Mouse (Mus musculus): ENCODE results near the gene Pa2g4. TPM values are rescaled to one million over a fixed set of nuclear protein-coding genes. Genes with fewer than 3 reads are reported as not detected.
A peak's percentile ranks its signal among the peaks of the same experiment; 100 is the strongest.

Gene Pa2g4
- polyA plus RNA-seq, 1 experiment from 2014 or later: 85.1 TPM

DNA sequence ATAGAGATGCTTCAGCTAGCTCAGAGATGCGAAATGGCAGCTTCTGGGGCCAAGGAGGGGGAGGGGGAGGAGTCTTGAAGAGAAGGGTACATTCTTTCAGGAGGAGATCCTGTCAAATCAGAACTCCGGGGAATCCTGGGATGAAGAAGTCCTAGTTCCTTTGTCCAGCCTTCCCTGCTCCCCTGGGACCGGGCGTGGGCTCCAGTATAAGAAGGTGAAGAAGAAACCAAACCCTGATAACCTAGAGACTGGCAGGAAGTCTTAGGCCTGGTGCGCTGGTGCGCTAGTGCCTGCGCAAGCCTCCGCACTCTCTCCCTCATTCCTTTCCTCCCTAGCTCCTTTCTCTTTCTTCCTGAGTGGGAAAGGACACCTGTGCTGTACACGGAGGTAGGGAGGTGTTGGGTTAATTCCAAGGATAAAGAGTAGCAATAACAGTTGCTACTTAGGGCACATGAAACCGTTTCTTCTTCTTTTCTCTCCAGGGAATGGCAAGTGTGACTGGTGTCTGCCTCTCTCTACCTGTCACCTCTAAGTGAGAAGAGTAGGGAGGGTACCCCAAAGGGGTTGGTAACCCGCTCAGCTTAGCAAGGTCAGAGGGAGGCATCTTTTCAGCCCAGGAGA lies 41.6 kb downstream of the Pa2g4 start:
- H3K4me2 ChIP-seq (ENCODE audit: low read depth, low read length): peak overlapping the region; percentile 100
- H3K9ac ChIP-seq (replicated peaks): peak overlapping the region; percentile 93
- H3K36me3 ChIP-seq (replicated peaks; ENCODE audit: insufficient read depth, low read length): peaks cover 30% of the 10 kb centered on the region
- H3K9me3 ChIP-seq (ENCODE audit: low read length): no peaks in the 10 kb centered on the region
- ATAC-seq (no peak), DNase-seq (no peak)
- H3K4me1 ChIP-seq (ENCODE audit: insufficient read depth): peaks cover 14% of the 10 kb centered on the region
- peak overlapping the region; percentile 93; the same call in 1 of the 2 replicates for H3K27ac ChIP-seq (ENCODE audit: low read depth)
- 22% methylated on average over 11 of the region's 11 CpGs for WGBS (ENCODE audit: insufficient replicate concordance)
- H3K4me3 ChIP-seq (ENCODE audit: low read depth, low read length): peak overlapping the region; percentile 90
- TF ChIP-seq EP300 (IDR thresholded peaks at IDR 0.05; ENCODE audit: low read depth): no peak
- no peak for TF ChIP-seq CTCF (IDR thresholded peaks at IDR 0.05; ENCODE audit: low read depth)
- no peaks in the 10 kb centered on the region for H3K27me3 ChIP-seq (ENCODE audit: insufficient read depth, low read length)

DNA sequence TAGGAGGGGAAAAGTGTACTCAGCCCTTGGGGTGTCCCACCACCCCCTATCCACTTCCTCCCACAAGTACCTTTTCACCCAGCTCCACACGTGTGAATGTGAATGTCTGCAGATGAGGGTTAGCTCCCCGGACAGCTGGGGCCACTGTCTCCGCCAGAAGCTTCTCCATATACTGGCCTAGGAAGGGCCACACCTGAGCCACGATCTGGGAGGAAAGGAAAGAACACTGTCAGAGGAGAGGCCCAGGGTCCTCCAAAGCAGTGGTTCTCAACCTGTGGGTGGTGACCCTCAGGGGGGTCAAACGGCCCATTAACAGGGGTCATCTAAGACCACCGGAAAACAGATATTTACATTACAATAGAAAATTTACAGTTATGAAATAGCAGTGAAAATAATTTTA lies 43.4 kb downstream of the Pa2g4 start:
- TF ChIP-seq CTCF (IDR thresholded peaks at IDR 0.05; ENCODE audit: low read depth) (no peak), EP300 (IDR thresholded peaks at IDR 0.05; ENCODE audit: low read depth) (no peak)
- DNase-seq: no peak

DNA sequence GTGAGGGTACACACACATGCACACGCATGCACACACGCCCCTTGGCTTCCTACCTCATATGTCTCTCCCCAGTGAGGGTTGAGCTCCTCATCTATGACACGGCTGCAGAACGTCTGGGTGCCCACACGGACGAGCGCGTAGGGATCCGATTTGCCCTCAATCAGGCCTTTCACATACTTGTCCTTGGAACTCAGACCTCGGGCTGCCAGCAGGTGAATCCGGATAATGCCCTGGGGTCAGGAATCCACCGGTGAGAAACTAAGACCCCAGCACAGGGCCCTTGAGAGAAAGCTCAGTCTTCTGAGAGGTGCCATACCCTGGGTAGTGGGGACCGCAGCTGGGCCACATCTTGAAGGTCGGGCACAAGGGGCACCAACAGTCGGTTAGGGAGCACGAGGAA lies 45.2 kb downstream of the Pa2g4 start:
- Histone ChIP-seq H3K36me3 (replicated peaks; ENCODE audit: insufficient read depth, low read length) (peaks cover 49% of the 10 kb centered on the region), H3K9ac (replicated peaks) (no peak overlapping the region), H3K9me3 (ENCODE audit: low read length) (no peaks in the 10 kb centered on the region), H3K27ac (ENCODE audit: low read depth) (no peak overlapping the region), H3K4me1 (ENCODE audit: insufficient read depth) (peaks cover 11% of the 10 kb centered on the region), H3K4me3 (ENCODE audit: low read depth, low read length) (no peak overlapping the region), H3K27me3 (ENCODE audit: insufficient read depth, low read length) (no peaks in the 10 kb centered on the region), H3K4me2 (ENCODE audit: low read depth, low read length) (no peak overlapping the region)
- TF ChIP-seq CTCF (IDR thresholded peaks at IDR 0.05; ENCODE audit: low read depth): no peak
- DNase-seq (no peak), ATAC-seq (no peak)
- WGBS (ENCODE audit: insufficient replicate concordance): 88% methylated on average over 16 of the region's 16 CpGs

More for the DNA sequence above, 43.4 kb downstream of the Pa2g4 start:
- H3K27me3 ChIP-seq (ENCODE audit: insufficient read depth, low read length): no peaks in the 10 kb centered on the region
- H3K27ac ChIP-seq (ENCODE audit: low read depth): no peak overlapping the region
- H3K36me3 ChIP-seq (replicated peaks; ENCODE audit: insufficient read depth, low read length): peaks cover 41% of the 10 kb centered on the region
- H3K4me2 ChIP-seq (ENCODE audit: low read depth, low read length): no peak overlapping the region
- WGBS (ENCODE audit: insufficient replicate concordance): 77% methylated on average over 6 of the region's 6 CpGs
- no peak for ATAC-seq
- peaks cover 14% of the 10 kb centered on the region for H3K4me1 ChIP-seq (ENCODE audit: insufficient read depth)
- no peak overlapping the region for H3K9ac ChIP-seq (replicated peaks)
- no peaks in the 10 kb centered on the region for H3K9me3 ChIP-seq (ENCODE audit: low read length)
- no peak overlapping the region for H3K4me3 ChIP-seq (ENCODE audit: low read depth, low read length)

DNA sequence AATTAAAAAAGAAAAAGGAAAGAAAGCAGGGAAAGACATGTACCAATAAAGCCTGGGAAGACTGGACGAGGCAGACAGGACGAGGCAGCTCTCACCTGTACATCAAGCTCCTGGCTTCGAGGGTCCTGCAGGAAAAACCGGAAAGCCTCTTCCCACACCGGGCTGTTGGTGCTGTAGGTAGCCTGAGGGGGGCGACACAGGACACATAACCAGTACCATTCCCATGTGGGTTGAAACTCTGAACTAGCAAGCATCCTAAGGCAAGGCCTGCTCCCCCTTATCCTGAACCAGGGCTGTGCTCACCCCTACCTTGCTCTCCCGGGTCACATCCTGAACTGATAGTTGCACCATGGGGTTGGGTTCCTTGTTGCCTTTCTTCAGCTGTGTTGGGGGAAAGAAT lies 47.0 kb downstream of the Pa2g4 start:
- H3K9ac ChIP-seq (replicated peaks): no peak overlapping the region
- peak; percentile 55; the same call in 1 of the 2 replicates for ATAC-seq
- H3K4me1 ChIP-seq (ENCODE audit: insufficient read depth): no peaks in the 10 kb centered on the region
- H3K36me3 ChIP-seq (replicated peaks; ENCODE audit: insufficient read depth, low read length): peaks cover 57% of the 10 kb centered on the region
- WGBS (ENCODE audit: insufficient replicate concordance): 84% methylated on average over 7 of the region's 7 CpGs
- peak; percentile 61 for DNase-seq
- TF ChIP-seq CTCF (IDR thresholded peaks at IDR 0.05; ENCODE audit: low read depth) (peak; percentile 74), EP300 (IDR thresholded peaks at IDR 0.05; ENCODE audit: low read depth) (no peak)
- H3K4me3 ChIP-seq (ENCODE audit: low read depth, low read length): no peak overlapping the region
- H3K27ac ChIP-seq (ENCODE audit: low read depth): no peak overlapping the region
- H3K27me3 ChIP-seq (ENCODE audit: insufficient read depth, low read length): no peaks in the 10 kb centered on the region
- H3K4me2 ChIP-seq (ENCODE audit: low read depth, low read length): no peak overlapping the region
- no peaks in the 10 kb centered on the region for H3K9me3 ChIP-seq (ENCODE audit: low read length)

DNA sequence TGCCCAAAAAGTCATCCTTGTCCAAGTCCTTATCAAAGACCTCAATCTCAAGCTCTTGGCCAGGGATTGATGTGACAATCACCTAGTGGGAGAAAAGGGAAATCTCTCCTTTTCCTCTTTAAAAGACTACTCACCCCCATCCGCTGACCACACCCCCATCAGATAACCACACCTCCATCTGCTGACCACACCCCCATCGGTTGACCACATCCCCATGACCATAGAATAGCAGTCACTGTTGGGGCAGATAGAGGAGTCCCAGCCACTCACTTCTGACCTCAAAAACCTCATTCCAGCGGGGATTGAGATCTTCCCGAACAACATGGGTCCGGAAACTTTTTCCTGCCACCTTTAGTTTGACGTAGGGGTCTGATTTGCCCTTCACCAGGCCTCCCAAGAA lies 49.1 kb downstream of the Pa2g4 start:
- H3K27ac ChIP-seq (ENCODE audit: low read depth): no peak overlapping the region
- H3K36me3 ChIP-seq (replicated peaks; ENCODE audit: insufficient read depth, low read length): peaks cover 59% of the 10 kb centered on the region
- no peaks in the 10 kb centered on the region for H3K9me3 ChIP-seq (ENCODE audit: low read length)
- no peak overlapping the region for H3K9ac ChIP-seq (replicated peaks)
- H3K4me1 ChIP-seq (ENCODE audit: insufficient read depth): no peaks in the 10 kb centered on the region
- TF ChIP-seq EP300 (IDR thresholded peaks at IDR 0.05; ENCODE audit: low read depth): no peak
- TF ChIP-seq CTCF (IDR thresholded peaks at IDR 0.05; ENCODE audit: low read depth): no peak
- ATAC-seq (0 out of 2 replicates have a peak, but pooled peaks have one; percentile 33), DNase-seq (no peak)
- H3K27me3 ChIP-seq (ENCODE audit: insufficient read depth, low read length): no peaks in the 10 kb centered on the region
- H3K4me3 ChIP-seq (ENCODE audit: low read depth, low read length): no peak overlapping the region
- no peak overlapping the region for H3K4me2 ChIP-seq (ENCODE audit: low read depth, low read length)
- WGBS (ENCODE audit: insufficient replicate concordance): 34% methylated on average over 6 of the region's 6 CpGs

DNA sequence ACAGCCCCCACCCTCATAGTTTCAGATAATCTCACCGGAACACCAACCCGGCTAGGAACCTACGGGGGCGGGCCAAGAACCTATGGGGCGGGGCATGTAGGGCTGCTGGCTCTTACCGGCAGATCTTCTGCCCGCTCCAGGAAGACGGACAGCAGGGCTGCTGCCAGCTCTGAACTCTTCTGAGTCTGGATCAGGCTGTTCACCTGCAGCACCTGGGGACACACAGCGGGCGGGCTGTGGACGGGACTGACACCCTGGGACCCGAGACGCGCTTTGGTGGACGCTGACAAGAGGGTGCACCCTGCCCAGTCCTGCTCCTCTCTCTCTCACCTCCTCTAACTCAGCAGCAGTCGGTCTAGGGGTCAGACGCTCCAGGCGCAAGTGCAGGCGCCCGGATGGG lies 49.8 kb downstream of the Pa2g4 start:
- Histone ChIP-seq H3K4me2 (ENCODE audit: low read depth, low read length) (no peak overlapping the region), H3K27me3 (ENCODE audit: insufficient read depth, low read length) (no peaks in the 10 kb centered on the region), H3K4me3 (ENCODE audit: low read depth, low read length) (no peak overlapping the region), H3K4me1 (ENCODE audit: insufficient read depth) (no peaks in the 10 kb centered on the region), H3K27ac (ENCODE audit: low read depth) (no peak overlapping the region), H3K9me3 (ENCODE audit: low read length) (no peaks in the 10 kb centered on the region), H3K9ac (replicated peaks) (no peak overlapping the region), H3K36me3 (replicated peaks; ENCODE audit: insufficient read depth, low read length) (peaks cover 58% of the 10 kb centered on the region)
- ATAC-seq: no peak
- DNase-seq: no peak
- TF ChIP-seq EP300 (IDR thresholded peaks at IDR 0.05; ENCODE audit: low read depth) (no peak), CTCF (IDR thresholded peaks at IDR 0.05; ENCODE audit: low read depth) (no peak)
- WGBS (ENCODE audit: insufficient replicate concordance): 76% methylated on average over 20 of the region's 20 CpGs
